20 mouse cellular contexts compared by ENCODE assay signal in genomic region chr7:44534242-44534641, GRCm38 (mm10). TPM values are rescaled to one million over a fixed set of nuclear protein-coding genes. Genes with fewer than 3 reads are reported as not detected.
A peak's percentile ranks its signal among the peaks of the same experiment; 100 is the strongest.
DNase-seq lines count a peak whose midpoint lies in the region; ATAC-seq lines count a peak whose summit lies in the region.
"Had no signal": no experiment of that assay in that cellular context is flagged by ENCODE, and none has a peak within 500 bp of the region (broad histone marks: within the 10 kb centered on the region; RNA-seq: fewer than 3 reads in every experiment).

No protein-coding gene starts in this region.

- no peak for DNase-seq in heart, postnatal 4 days
- peak; percentile 92 to 94 for DNase-seq in B cell, adult 2 months
- peak; percentile 74 to 84 for DNase-seq in spleen, adult 18-20 months
- no peak for DNase-seq in embryo, embryonic 11 days
- DNase-seq: cerebellum, postnatal 25 days; kidney, adult 18-20 months; kidney, postnatal 14 days; midbrain, embryonic 14.5 days; right cerebral cortex, adult 18-20 months had no signal

- no peak overlapping the region for H3K27ac ChIP-seq in heart, embryonic 16.5 days (ENCODE audit: low read length)
- H3K27ac ChIP-seq in intestine, embryonic 15.5 days: no peak overlapping the region
- no peak overlapping the region for H3K27ac ChIP-seq in hindbrain, embryonic 13.5 days
- H3K27ac ChIP-seq: embryonic facial prominence, embryonic 12.5 days; forebrain, embryonic 15.5 days; heart, embryonic 15.5 days; hindbrain, embryonic 15.5 days; limb, embryonic 13.5 days; liver, embryonic 15.5 days had no signal

- 92% methylated on average over 13 of the region's 13 CpGs for WGBS in heart, embryonic 16.5 days
- 88% methylated on average over 13 of the region's 13 CpGs for WGBS in intestine, embryonic 15.5 days
- WGBS in hindbrain, embryonic 13.5 days: 93% methylated on average over 13 of the region's 13 CpGs

- no peak overlapping the region for H3K9ac ChIP-seq in heart, embryonic 16.5 days (ENCODE audit: low read length)
- no peak overlapping the region for H3K9ac ChIP-seq in intestine, embryonic 15.5 days
- H3K9ac ChIP-seq in hindbrain, embryonic 13.5 days: no peak overlapping the region
- H3K9ac ChIP-seq: embryonic facial prominence, embryonic 12.5 days; forebrain, embryonic 15.5 days; heart, embryonic 15.5 days; hindbrain, embryonic 15.5 days; limb, embryonic 13.5 days; liver, embryonic 15.5 days had no signal

- peaks cover under 1% of the 10 kb centered on the region; the same call in 1 of the 2 replicates for H3K27me3 ChIP-seq in heart, embryonic 16.5 days (ENCODE audit: control insufficient read depth, insufficient read depth, low read length)
- no peaks in the 10 kb centered on the region; the same call in 1 of the 2 replicates for H3K27me3 ChIP-seq in intestine, embryonic 15.5 days (replicated peaks)
- peaks cover 11% of the 10 kb centered on the region for H3K27me3 ChIP-seq in hindbrain, embryonic 13.5 days
- H3K27me3 ChIP-seq: forebrain, embryonic 15.5 days had no signal

- H3K36me3 ChIP-seq in heart, embryonic 16.5 days (ENCODE audit: control insufficient read depth, insufficient read depth): peaks cover 29% of the 10 kb centered on the region
- H3K36me3 ChIP-seq in intestine, embryonic 15.5 days: peaks cover 42% of the 10 kb centered on the region
- peaks cover 59% of the 10 kb centered on the region for H3K36me3 ChIP-seq in hindbrain, embryonic 13.5 days
- H3K36me3 ChIP-seq: hindbrain, embryonic 15.5 days had no signal

- peaks cover 13% of the 10 kb centered on the region for H3K4me1 ChIP-seq in heart, embryonic 16.5 days (ENCODE audit: control insufficient read depth, insufficient read depth, low read length)
- H3K4me1 ChIP-seq in intestine, embryonic 15.5 days (replicated peaks): no peaks in the 10 kb centered on the region
- no peaks in the 10 kb centered on the region for H3K4me1 ChIP-seq in hindbrain, embryonic 13.5 days (replicated peaks)
- H3K4me1 ChIP-seq: embryonic facial prominence, embryonic 12.5 days; forebrain, embryonic 15.5 days; hindbrain, embryonic 15.5 days; limb, embryonic 13.5 days had no signal

- H3K4me3 ChIP-seq in heart, embryonic 16.5 days (ENCODE audit: low read length): no peak overlapping the region
- no peak overlapping the region for H3K4me3 ChIP-seq in intestine, embryonic 15.5 days (replicated peaks)
- no peak overlapping the region for H3K4me3 ChIP-seq in hindbrain, embryonic 13.5 days
- H3K4me3 ChIP-seq: embryonic facial prominence, embryonic 12.5 days; forebrain, embryonic 15.5 days; heart, embryonic 15.5 days; hindbrain, embryonic 15.5 days; limb, embryonic 13.5 days; liver, embryonic 15.5 days had no signal

- ATAC-seq in heart, embryonic 16.5 days (replicated peaks; ENCODE audit: extremely low read depth, insufficient read depth, low FRiP score): 0 out of 2 replicates have a peak, but pooled peaks have one; percentile 4
- ATAC-seq in granulocyte monocyte progenitor cell, adult 5-6 weeks (replicated peaks; ENCODE audit: poor library complexity, severe bottlenecking): peak; percentile 87
- no peak for ATAC-seq in intestine, embryonic 15.5 days
- no peak for ATAC-seq in hindbrain, embryonic 13.5 days (ENCODE audit: low FRiP score)
- ATAC-seq: forebrain, embryonic 15.5 days had no signal

- H3K9me3 ChIP-seq in heart, embryonic 16.5 days (replicated peaks; ENCODE audit: control insufficient read depth, low read length): no peaks in the 10 kb centered on the region
- no peaks in the 10 kb centered on the region for H3K9me3 ChIP-seq in intestine, embryonic 15.5 days
- no peaks in the 10 kb centered on the region for H3K9me3 ChIP-seq in hindbrain, embryonic 13.5 days
- H3K9me3 ChIP-seq: embryonic facial prominence, embryonic 12.5 days; forebrain, embryonic 15.5 days; heart, embryonic 15.5 days; hindbrain, embryonic 15.5 days; limb, embryonic 13.5 days; liver, embryonic 15.5 days had no signal

- H3K4me2 ChIP-seq in heart, embryonic 16.5 days (ENCODE audit: low read depth, low read length): no peak overlapping the region
- H3K4me2 ChIP-seq in intestine, embryonic 15.5 days (replicated peaks): no peak overlapping the region
- no peak overlapping the region for H3K4me2 ChIP-seq in hindbrain, embryonic 13.5 days
- H3K4me2 ChIP-seq: embryonic facial prominence, embryonic 12.5 days; forebrain, embryonic 15.5 days; heart, embryonic 15.5 days; hindbrain, embryonic 15.5 days; limb, embryonic 13.5 days; liver, embryonic 15.5 days had no signal

RNA-seq across cellular contexts. Expression of gene Spib, which starts 2.4 kb away (rescaled TPM):
- 4.0 and 5.9 TPM in 2 replicates for polyA plus RNA-seq in heart, embryonic 16.5 days (2015; fragmentation: Nextera tagmentation; extraction: Ambion mirVana)
- total RNA-seq in heart, postnatal 4 days (2021): under 1 TPM; 0.43 to 0.76 TPM
- 0.38 TPM in 1 of 2 replicates, not detected in the other for total RNA-seq in granulocyte monocyte progenitor cell, adult 5-6 weeks (2014; fragmentation: Nextera tagmentation)
- total RNA-seq in granulocyte monocyte progenitor cell, adult 5-6 weeks (2017): not detected in 2 replicates
- 0.25 and 0.43 TPM in 2 replicates for polyA plus RNA-seq in intestine, embryonic 15.5 days (2015; fragmentation: Nextera tagmentation; extraction: Ambion mirVana)
- not detected in 2 replicates for polyA plus RNA-seq in hindbrain, embryonic 13.5 days (2015; fragmentation: Nextera tagmentation; extraction: Ambion mirVana)
- polyA plus RNA-seq: embryonic facial prominence, embryonic 12.5 days; forebrain, embryonic 15.5 days; hindbrain, embryonic 15.5 days; midbrain, embryonic 14.5 days had no signal

RNA-seq across cellular contexts. Expression of gene Mybpc2, which starts 9.8 kb away (rescaled TPM):
- 4.5 and 4.6 TPM in 2 replicates for polyA plus RNA-seq in heart, embryonic 16.5 days (2015; fragmentation: Nextera tagmentation; extraction: Ambion mirVana)
- total RNA-seq in heart, postnatal 4 days (2021): 10 to 100 TPM; 15.3 to 15.8 TPM
- total RNA-seq in granulocyte monocyte progenitor cell, adult 5-6 weeks (2014; fragmentation: Nextera tagmentation): not detected in 2 replicates
- not detected in 2 replicates for total RNA-seq in granulocyte monocyte progenitor cell, adult 5-6 weeks (2017)
- polyA plus RNA-seq in intestine, embryonic 15.5 days (2015; fragmentation: Nextera tagmentation; extraction: Ambion mirVana): 0.14 and 0.36 TPM in 2 replicates
- 0.08 and 0.18 TPM in 2 replicates for polyA plus RNA-seq in hindbrain, embryonic 13.5 days (2015; fragmentation: Nextera tagmentation; extraction: Ambion mirVana)
- polyA plus RNA-seq: C2C12 had no signal

RNA-seq across cellular contexts. Expression of gene Pold1, which starts 14.4 kb away (rescaled TPM):
- 61.1 and 70.5 TPM in 2 replicates for polyA plus RNA-seq in heart, embryonic 16.5 days (2015; fragmentation: Nextera tagmentation; extraction: Ambion mirVana)
- total RNA-seq in heart, postnatal 4 days (2021): 10 to 100 TPM; 42.4 to 46.5 TPM
- 102 and 131 TPM in 2 replicates for total RNA-seq in granulocyte monocyte progenitor cell, adult 5-6 weeks (2014; fragmentation: Nextera tagmentation)
- 63.4 and 70.2 TPM in 2 replicates for total RNA-seq in granulocyte monocyte progenitor cell, adult 5-6 weeks (2017)
- 72.0 and 76.0 TPM in 2 replicates for polyA plus RNA-seq in intestine, embryonic 15.5 days (2015; fragmentation: Nextera tagmentation; extraction: Ambion mirVana)
- polyA plus RNA-seq in hindbrain, embryonic 13.5 days (2015; fragmentation: Nextera tagmentation; extraction: Ambion mirVana): 24.4 and 28.8 TPM in 2 replicates

RNA-seq across cellular contexts. Expression of gene Nr1h2, which starts 19.5 kb away (rescaled TPM):
- polyA plus RNA-seq in heart, embryonic 16.5 days (2015; fragmentation: Nextera tagmentation; extraction: Ambion mirVana): 64.3 and 73.5 TPM in 2 replicates
- total RNA-seq in heart, postnatal 4 days (2021): 10 to 100 TPM; 45.5 to 47.2 TPM
- 56.8 and 63.3 TPM in 2 replicates for total RNA-seq in granulocyte monocyte progenitor cell, adult 5-6 weeks (2014; fragmentation: Nextera tagmentation)
- total RNA-seq in granulocyte monocyte progenitor cell, adult 5-6 weeks (2017): 21.5 and 34.6 TPM in 2 replicates
- polyA plus RNA-seq in intestine, embryonic 15.5 days (2015; fragmentation: Nextera tagmentation; extraction: Ambion mirVana): 66.3 and 69.5 TPM in 2 replicates
- 69.8 and 70.9 TPM in 2 replicates for polyA plus RNA-seq in hindbrain, embryonic 13.5 days (2015; fragmentation: Nextera tagmentation; extraction: Ambion mirVana)

RNA-seq across cellular contexts. Expression of gene Fam71e1, which starts 37.9 kb away (rescaled TPM):
- 6.8 and 7.6 TPM in 2 replicates for polyA plus RNA-seq in heart, embryonic 16.5 days (2015; fragmentation: Nextera tagmentation; extraction: Ambion mirVana)
- 1 to 10 TPM; 6.3 to 6.7 TPM for total RNA-seq in heart, postnatal 4 days (2021)
- 12.3 TPM in 1 of 2 replicates, not detected in the other for total RNA-seq in granulocyte monocyte progenitor cell, adult 5-6 weeks (2014; fragmentation: Nextera tagmentation)
- total RNA-seq in granulocyte monocyte progenitor cell, adult 5-6 weeks (2017): 0.67 and 3.0 TPM in 2 replicates
- 6.5 and 9.2 TPM in 2 replicates for polyA plus RNA-seq in intestine, embryonic 15.5 days (2015; fragmentation: Nextera tagmentation; extraction: Ambion mirVana)
- polyA plus RNA-seq in hindbrain, embryonic 13.5 days (2015; fragmentation: Nextera tagmentation; extraction: Ambion mirVana): 32.2 and 37.4 TPM in 2 replicates

Comparison
In these comparisons a context has a peak if more than half of its experiments do, and no peak if none do; other contexts are left out.
1. ATAC-seq: peak in heart, embryonic 16.5 days (single experiment) and granulocyte monocyte progenitor cell, adult 5-6 weeks (single experiment); none in intestine, embryonic 15.5 days (single experiment) and hindbrain, embryonic 13.5 days (single experiment).
2. DNase-seq: peak in B cell, adult 2 months (2 of 2) and spleen, adult 18-20 months (2 of 2); none in heart, postnatal 4 days (single experiment) and embryo, embryonic 11 days (single experiment).